Mouse (Mus musculus): ENCODE results near the gene Knstrn. TPM values are rescaled to one million over a fixed set of nuclear protein-coding genes. Genes with fewer than 3 reads are reported as not detected.
A peak's percentile ranks its signal among the peaks of the same experiment; 100 is the strongest.

The Knstrn gene
- total and polyA plus RNA-seq, 3 experiments, result 72.9 to 97.2 (median 72.9) TPM

DNA sequence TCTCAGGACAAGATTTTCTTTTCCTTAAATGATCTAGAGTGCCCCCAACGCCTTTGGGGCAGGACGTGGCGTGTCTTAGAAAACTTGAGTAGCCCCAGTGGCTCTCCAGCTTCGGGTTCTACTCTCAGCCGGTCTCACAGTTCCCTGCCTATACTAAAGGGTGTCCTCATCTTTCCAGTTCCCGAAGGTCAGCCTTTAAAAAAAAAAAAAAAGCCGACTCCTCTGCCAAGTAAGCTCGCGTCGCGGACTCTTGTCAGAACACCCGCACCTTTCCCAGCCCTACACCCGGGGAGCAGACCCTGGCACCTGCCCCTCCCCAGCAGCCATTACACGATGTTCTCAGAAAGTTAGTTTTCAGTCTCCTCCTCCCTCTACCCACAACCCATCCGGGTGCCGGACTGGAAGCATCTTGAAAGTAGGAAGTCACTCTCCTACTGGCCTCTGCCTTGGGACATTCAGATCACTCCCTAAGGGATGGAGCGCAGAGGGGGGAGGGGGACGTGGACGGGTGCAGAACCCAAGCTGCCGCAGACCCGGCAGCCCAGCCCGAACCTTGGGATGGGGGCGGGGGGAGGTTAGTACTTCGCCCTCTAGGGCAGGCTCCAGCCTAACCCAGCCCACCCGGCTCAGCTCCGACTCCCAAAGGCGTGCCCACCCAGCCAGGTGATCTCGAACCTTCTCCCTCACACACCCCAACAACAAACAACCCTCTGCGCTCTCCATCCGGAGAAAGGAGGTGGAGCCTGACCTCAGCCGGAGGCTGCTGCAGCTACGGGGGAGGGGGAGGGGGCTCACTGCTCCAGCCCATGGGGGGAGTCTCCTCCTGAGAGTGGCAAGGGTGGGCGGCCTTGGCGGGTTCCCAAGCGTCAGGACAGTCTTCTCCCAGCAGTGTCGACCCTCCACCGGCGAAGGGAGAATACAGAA is 82.4 kb downstream of the Knstrn start:
- Histone ChIP-seq H3K79me2 (replicated peaks; ENCODE audit: control insufficient read depth, extremely low read depth, insufficient read depth, poor library complexity, severe bottlenecking) (no peaks in the 10 kb centered on the region), H3K4me3 (replicated peaks in 1 of 3; ENCODE audit: low read depth in 2 of 3, low read length in 2 of 3, poor library complexity in 1 of 3) (peak overlapping the region; percentile 50 to 71 (median 63)), H3K27me3 (replicated peaks) (peaks cover 25% of the 10 kb centered on the region), H3K9ac (ENCODE audit: insufficient read depth, low read depth) (peak overlapping the region; percentile 42), H3K4me1 (ENCODE audit: control insufficient read depth in 1 of 2, insufficient read depth in 2 of 2) (peaks cover 8 to 40% of the 10 kb centered on the region in 2 experiments), H3K36me3 (replicated peaks in 1 of 2; ENCODE audit: control insufficient read depth in 1 of 2, insufficient read depth in 1 of 2, low read length in 1 of 2) (no peaks in the 10 kb centered on the region), H3K9me3 (replicated peaks; ENCODE audit: low read length) (no peaks in the 10 kb centered on the region), H3K27ac (ENCODE audit: insufficient read depth, low read depth) (peak overlapping the region; percentile 47; the same call in 1 of the 2 replicates), H3K4me2 (ENCODE audit: insufficient read depth, low read depth, poor library complexity, severe bottlenecking) (peak overlapping the region; percentile 44)
- dilution Hi-C loops (cut with MboI; ENCODE audit: extremely low pct_ligation_motif_present, extremely low pct_unique_long_range_greater_than_20kb, low sequenced_read_pairs) (no loop called here), in situ Hi-C loops (cut with MboI; ENCODE audit: low pct_ligation_motif_present, low pct_unique_long_range_greater_than_20kb, low sequenced_read_pairs) (loop anchor here (10.0 to 25.0 kb wide), 4 partner anchors 79 to 409 kb away; partner anchors contain the start of gene Srp14)
- no peak for DNase-seq (ENCODE audit: extremely low read depth)
- peak; percentile 23; the same call in 1 of the 2 replicates for TF ChIP-seq MAZ (IDR thresholded peaks at IDR 0.05; ENCODE audit: low read depth, low read length)
- peak; percentile 44; the same call in 1 of the 2 replicates for TF ChIP-seq POLR2A (IDR thresholded peaks at IDR 0.05; ENCODE audit: low read depth, low read length)
- 0 out of 2 replicates have a peak, but pooled peaks have one; percentile 44 for TF ChIP-seq CHD1 (IDR thresholded peaks at IDR 0.05; ENCODE audit: low read depth, low read length)
- no peak for TF ChIP-seq POLR2AphosphoS2 (IDR thresholded peaks at IDR 0.05; ENCODE audit: low read depth, low read length)
- TF ChIP-seq RAD21 (IDR thresholded peaks at IDR 0.05; ENCODE audit: low read depth, low read length), result no peak
- no peak for TF ChIP-seq JUN (IDR thresholded peaks at IDR 0.05; ENCODE audit: insufficient read depth, low read depth, low read length)
- TF ChIP-seq MAX (IDR thresholded peaks at IDR 0.05; ENCODE audit: low read length), result no peak; the same call in 1 of the 2 replicates
- TF ChIP-seq GABPA (IDR thresholded peaks at IDR 0.05; ENCODE audit: insufficient replicate concordance, low read depth, low read length), result no peak
- TF ChIP-seq CHD2 (IDR thresholded peaks at IDR 0.05; ENCODE audit: low read length), result peak; percentile 70
- TF ChIP-seq ELF1 (IDR thresholded peaks at IDR 0.05; ENCODE audit: low read depth, low read length), result peak; percentile 54
- no peak for TF ChIP-seq ZMIZ1 (IDR thresholded peaks at IDR 0.05; ENCODE audit: low read depth, low read length)
- no peak for TF ChIP-seq RCOR1 (conservative IDR thresholded peaks at IDR 0.05; ENCODE audit: low read depth, low read length)
- TF ChIP-seq TBP (conservative IDR thresholded peaks at IDR 0.05; ENCODE audit: low read depth, low read length), result no peak
- TF ChIP-seq SIN3A (IDR thresholded peaks at IDR 0.05; ENCODE audit: low read length), result peak; percentile 79
- TF ChIP-seq TCF12 (IDR thresholded peaks at IDR 0.05; ENCODE audit: low read depth, low read length), result peak; percentile 36; the same call in 1 of the 2 replicates
- peak; percentile 2; the same call in 1 of the 2 replicates for TF ChIP-seq HCFC1 (IDR thresholded peaks at IDR 0.05; ENCODE audit: low read depth, low read length)
- no peak for TF ChIP-seq UBTF (IDR thresholded peaks at IDR 0.05; ENCODE audit: low read depth, low read length)

DNA sequence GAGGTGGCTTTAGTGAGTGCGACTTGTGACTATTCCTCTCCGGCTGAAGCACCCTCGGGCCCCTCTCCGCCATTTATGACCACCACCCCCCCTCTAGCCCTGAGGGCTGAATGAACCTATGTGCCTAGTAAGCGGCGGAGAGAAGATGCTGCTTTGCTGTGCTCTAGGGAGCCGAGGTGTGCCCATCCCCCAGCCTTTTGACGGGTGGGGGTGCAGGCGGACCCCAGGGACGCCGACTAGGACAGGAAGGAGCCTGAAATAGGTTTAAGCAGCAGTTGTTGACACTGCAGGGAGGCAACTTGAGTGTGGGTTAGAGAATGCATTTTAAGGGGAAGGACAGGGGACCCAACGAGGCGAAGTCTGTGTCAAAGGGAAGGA is 83.1 kb downstream of the Knstrn start:
- Histone ChIP-seq H3K9me3 (replicated peaks; ENCODE audit: low read length) (no peaks in the 10 kb centered on the region), H3K79me2 (replicated peaks; ENCODE audit: control insufficient read depth, extremely low read depth, insufficient read depth, poor library complexity, severe bottlenecking) (0 out of 2 replicates have a peak, but pooled peaks cover 5% of the 10 kb centered on the region), H3K4me3 (replicated peaks in 1 of 3; ENCODE audit: low read depth in 2 of 3, low read length in 2 of 3, poor library complexity in 1 of 3) (peak overlapping the region; percentile 50 to 71 (median 63)), H3K27me3 (replicated peaks) (peaks cover 25% of the 10 kb centered on the region), H3K27ac (ENCODE audit: insufficient read depth, low read depth) (peak overlapping the region; percentile 47), H3K9ac (ENCODE audit: insufficient read depth, low read depth) (peak overlapping the region; percentile 42), H3K4me2 (ENCODE audit: insufficient read depth, low read depth, poor library complexity, severe bottlenecking) (peak overlapping the region; percentile 44), H3K36me3 (replicated peaks in 1 of 2; ENCODE audit: control insufficient read depth in 1 of 2, insufficient read depth in 1 of 2, low read length in 1 of 2) (no peaks in the 10 kb centered on the region), H3K4me1 (ENCODE audit: control insufficient read depth in 1 of 2, insufficient read depth in 2 of 2) (peaks cover 8 to 40% of the 10 kb centered on the region in 2 experiments)
- DNase-seq (ENCODE audit: extremely low read depth), result no peak
- in situ Hi-C loops (cut with MboI; ENCODE audit: low pct_ligation_motif_present, low pct_unique_long_range_greater_than_20kb, low sequenced_read_pairs) (loop anchor here (10.0 to 25.0 kb wide), 4 partner anchors 78 to 410 kb away; partner anchors contain the start of gene Srp14), dilution Hi-C loops (cut with MboI; ENCODE audit: extremely low pct_ligation_motif_present, extremely low pct_unique_long_range_greater_than_20kb, low sequenced_read_pairs) (no loop called here)
- TF ChIP-seq PAX5 (IDR thresholded peaks at IDR 0.05; ENCODE audit: low read length), result no peak
- TF ChIP-seq BHLHE40 (IDR thresholded peaks at IDR 0.05; ENCODE audit: low read depth, low read length), result 0 out of 2 replicates have a peak, but pooled peaks have one; percentile 13
- TF ChIP-seq ETS1 (conservative IDR thresholded peaks at IDR 0.05; ENCODE audit: low read depth, low read length), result no peak
- TF ChIP-seq ZKSCAN1 (IDR thresholded peaks at IDR 0.05; ENCODE audit: borderline replicate concordance, low read depth, low read length), result no peak
- TF ChIP-seq ZC3H11A (IDR thresholded peaks at IDR 0.05; ENCODE audit: low read depth, low read length), result no peak
- TF ChIP-seq UBTF (IDR thresholded peaks at IDR 0.05; ENCODE audit: low read depth, low read length), result no peak
- no peak for TF ChIP-seq GABPA (IDR thresholded peaks at IDR 0.05; ENCODE audit: insufficient replicate concordance, low read depth, low read length)
- TF ChIP-seq MAFK (IDR thresholded peaks at IDR 0.05; ENCODE audit: insufficient replicate concordance, low read length), result no peak
- TF ChIP-seq CHD1 (IDR thresholded peaks at IDR 0.05; ENCODE audit: low read depth, low read length), result no peak
- no peak for TF ChIP-seq SMC3 (IDR thresholded peaks at IDR 0.05; ENCODE audit: low read depth, low read length)
- no peak for TF ChIP-seq CTCF (conservative IDR thresholded peaks at IDR 0.05 in 1 of 2, IDR thresholded peaks at IDR 0.05 in 1 of 2; ENCODE audit: low read depth in 2 of 2, low read length in 2 of 2)
- TF ChIP-seq NRF1 (IDR thresholded peaks at IDR 0.05; ENCODE audit: low read depth, low read length), result no peak
- no peak for TF ChIP-seq MAZ (IDR thresholded peaks at IDR 0.05; ENCODE audit: low read depth, low read length)
- 0 out of 2 replicates have a peak, but pooled peaks have one; percentile 3 for TF ChIP-seq HCFC1 (IDR thresholded peaks at IDR 0.05; ENCODE audit: low read depth, low read length)
- no peak for TF ChIP-seq MXI1 (IDR thresholded peaks at IDR 0.05; ENCODE audit: low read depth, low read length)
- no peak for TF ChIP-seq USF2 (conservative IDR thresholded peaks at IDR 0.05; ENCODE audit: low read depth, low read length)
- peak; percentile 81 for TF ChIP-seq CHD2 (IDR thresholded peaks at IDR 0.05; ENCODE audit: low read length)
- no peak for TF ChIP-seq POLR2AphosphoS2 (IDR thresholded peaks at IDR 0.05; ENCODE audit: low read depth, low read length)
- no peak for TF ChIP-seq MAX (IDR thresholded peaks at IDR 0.05; ENCODE audit: low read length)

All from CH12.LX (cell line).